Mouse (Mus musculus): ENCODE measurements at regions not wholly inside any gene's neighbourhood (a gene's known extent, or its start where the extent isn't known, plus 50 kb on each side); places are given as distances from the start of the nearest gene placed in this dataset.

DNA sequence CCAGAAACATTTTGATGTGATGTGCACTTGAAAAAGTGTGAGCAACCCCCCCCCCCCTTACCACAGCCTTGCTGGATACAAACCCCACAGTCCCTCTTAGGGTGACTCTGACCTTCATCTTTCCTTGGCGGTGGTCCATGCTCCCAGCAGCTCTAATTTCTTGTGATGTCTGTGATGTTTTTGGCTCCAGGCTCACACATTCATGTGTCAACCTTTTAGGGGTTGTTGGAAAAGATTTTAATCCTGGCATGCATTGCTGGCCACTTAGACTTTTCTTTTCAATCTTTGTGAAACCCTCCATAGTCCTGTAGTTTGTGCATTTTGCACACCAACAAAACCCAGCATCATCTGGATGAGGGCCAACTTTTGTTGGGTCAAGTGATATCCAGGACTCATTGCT lies 134.9 kb upstream of the Igfbp3 start:
- TF ChIP-seq POLR2A (IDR thresholded peaks at IDR 0.05; ENCODE audit: insufficient read depth, low read depth, low read length) (no peak), CTCF (IDR thresholded peaks at IDR 0.05) (no peak)

Measured in heart, adult 2 months (tissue).